Comparison of ENCODE assay signal across 35 mouse cellular contexts in genomic region chr19:15855379-15855778, GRCm38 (mm10).
"Had no signal": no experiment of that assay in that cellular context is flagged by ENCODE, and none has a peak within 500 bp of the region (broad histone marks: within the 10 kb centered on the region; RNA-seq: fewer than 3 reads in every experiment).

No protein-coding gene starts in this region.

- ATAC-seq: hindbrain, embryonic 16.5 days; hindbrain, postnatal 0 days; inflammation-experienced regulatory T-cells, adult 6 months; intestine, embryonic 15.5 days; intestine, embryonic 16.5 days; intestine, postnatal 0 days had no signal

- H3K36me3 ChIP-seq: heart, embryonic 10.5 days; heart, embryonic 13.5 days; heart, embryonic 15.5 days; hindbrain, embryonic 10.5 days; hindbrain, embryonic 12.5 days; hindbrain, embryonic 13.5 days; hindbrain, embryonic 15.5 days; intestine, embryonic 15.5 days; kidney, embryonic 15.5 days had no signal

- H3K4me2 ChIP-seq: heart, embryonic 11.5 days; heart, embryonic 13.5 days; heart, embryonic 15.5 days; hindbrain, embryonic 12.5 days; hindbrain, embryonic 13.5 days; hindbrain, embryonic 14.5 days; hindbrain, embryonic 15.5 days; intestine, embryonic 15.5 days; kidney, embryonic 15.5 days had no signal

- H3K4me3 ChIP-seq: heart, embryonic 10.5 days; heart, embryonic 13.5 days; heart, embryonic 15.5 days; hindbrain, embryonic 10.5 days; hindbrain, embryonic 12.5 days; hindbrain, embryonic 13.5 days; hindbrain, embryonic 15.5 days; intestine, embryonic 15.5 days; kidney, embryonic 15.5 days; layer of hippocampus, adult 2 months; left cerebral cortex, adult 2 months had no signal

- H3K9ac ChIP-seq: heart, embryonic 13.5 days; heart, embryonic 15.5 days; hindbrain, embryonic 12.5 days; hindbrain, embryonic 13.5 days; hindbrain, embryonic 14.5 days; hindbrain, embryonic 15.5 days; intestine, embryonic 15.5 days; kidney, embryonic 15.5 days had no signal

- H3K27me3 ChIP-seq: heart, embryonic 13.5 days; heart, embryonic 15.5 days; hindbrain, embryonic 12.5 days; hindbrain, embryonic 15.5 days; intestine, embryonic 15.5 days; kidney, embryonic 15.5 days had no signal

- H3K27ac ChIP-seq: heart, embryonic 10.5 days; heart, embryonic 13.5 days; heart, embryonic 15.5 days; hindbrain, embryonic 10.5 days; hindbrain, embryonic 12.5 days; hindbrain, embryonic 13.5 days; hindbrain, embryonic 14.5 days; hindbrain, embryonic 15.5 days; hindbrain, postnatal 0 days; intestine, embryonic 15.5 days; kidney, embryonic 15.5 days; kidney, postnatal 0 days; layer of hippocampus, adult 2 months; left cerebral cortex, adult 2 months had no signal

- DNase-seq: heart, postnatal 10 days; heart, postnatal 14 days; heart, postnatal 36 days; heart, postnatal 4 days; kidney, adult 11 months; kidney, adult 18-20 months; kidney, adult 2 months; kidney, adult 8-10 months; kidney, adult 9 months; kidney, postnatal 10 days; kidney, postnatal 14 days; kidney, postnatal 25 days; kidney, postnatal 36 days; kidney, postnatal 4 days; layer of hippocampus, adult 9-11 months; layer of hippocampus, postnatal 36 days had no signal

- H3K9me3 ChIP-seq: heart, embryonic 10.5 days; heart, embryonic 13.5 days; heart, embryonic 15.5 days; hindbrain, embryonic 10.5 days; hindbrain, embryonic 12.5 days; hindbrain, embryonic 13.5 days; hindbrain, embryonic 15.5 days; intestine, embryonic 15.5 days; kidney, embryonic 15.5 days had no signal

- H3K4me1 ChIP-seq: heart, embryonic 10.5 days; heart, embryonic 13.5 days; heart, embryonic 15.5 days; hindbrain, embryonic 10.5 days; hindbrain, embryonic 12.5 days; hindbrain, embryonic 15.5 days; intestine, embryonic 15.5 days; kidney, embryonic 15.5 days had no signal
